Mouse (Mus musculus) thymus, adult 2 months (tissue): Measurements from ENCODE around the gene Col9a2. TPM values are rescaled to one million over a fixed set of nuclear protein-coding genes. Genes with fewer than 3 reads are reported as not detected.

Experiments used
- DNase-seq: peaks from one replicate; pipeline ENCODE4 v3.0.0; 2021
- H3K27ac ChIP-seq: fragments of 200-500 bp; 2 replicates; pipeline ENCODE4 v1.5.1; 2012; ENCODE audit warnings: low read length, control low read depth; ENCODE audit not compliant: control insufficient read depth, insufficient read depth
- H3K27me3 ChIP-seq: fragments of 200-500 bp; 2 replicates; pipeline ENCODE4 v1.6.1; 2012; ENCODE audit warnings: mild to moderate bottlenecking, low read length, moderate library complexity, mixed read lengths; ENCODE audit not compliant: control insufficient read depth, insufficient read depth
- H3K36me3 ChIP-seq: fragments of 200-500 bp; 2 replicates; pipeline ENCODE4 v1.6.1; 2012; ENCODE audit warnings: mild to moderate bottlenecking, low read length, moderate library complexity; ENCODE audit not compliant: control insufficient read depth, insufficient read depth
- H3K4me1 ChIP-seq: fragments of 200-500 bp; replicated peaks from 2 replicates; pipeline ENCODE4 v1.6.1; 2012; ENCODE audit warnings: low read length; ENCODE audit not compliant: control insufficient read depth, insufficient read depth
- H3K4me3 ChIP-seq: fragments of 200-500 bp; 2 replicates; pipeline ENCODE4 v1.5.1; 2012; ENCODE audit warnings: mild to moderate bottlenecking, low read length, control low read depth, moderate library complexity; ENCODE audit not compliant: control insufficient read depth, insufficient read depth
- CTCF ChIP-seq: fragments of 200-500 bp; IDR thresholded peaks from 2 replicates; pipeline ENCODE4 v1.5.1; 2012; ENCODE audit warnings: mild to moderate bottlenecking, control low read depth, low read length, moderate library complexity, borderline replicate concordance; ENCODE audit not compliant: control insufficient read depth, poor library complexity, insufficient read depth; ENCODE audit errors: extremely low read depth
- POLR2A ChIP-seq: fragments of 200-500 bp; IDR thresholded peaks from 2 replicates; pipeline ENCODE4 v1.6.1; 2012; ENCODE audit warnings: mild to moderate bottlenecking, low read length, control low read depth, moderate library complexity; ENCODE audit not compliant: control insufficient read depth, poor library complexity, insufficient read depth; ENCODE audit errors: extremely low read depth
- WGBS: fragments of 180-500 bp; shearing (Covaris S2); methylation state at CpG from one replicate; pipeline ENCODE4 v1.1.7; 2018; 5-methylcytosine and 5-hydroxymethylcytosine counted together
- polyA plus RNA-seq: library from polyadenylated mRNA; depleted of rRNA; stranded (reverse); fragments of >200 nt; gene quantifications from 2 replicates; pipeline ENCODE4 v1.2.3, GENCODE M21; 2012; rRNA removed

Gene Col9a2
- 0.20 and 0.38 TPM in 2 replicates for polyA plus RNA-seq

DNA sequence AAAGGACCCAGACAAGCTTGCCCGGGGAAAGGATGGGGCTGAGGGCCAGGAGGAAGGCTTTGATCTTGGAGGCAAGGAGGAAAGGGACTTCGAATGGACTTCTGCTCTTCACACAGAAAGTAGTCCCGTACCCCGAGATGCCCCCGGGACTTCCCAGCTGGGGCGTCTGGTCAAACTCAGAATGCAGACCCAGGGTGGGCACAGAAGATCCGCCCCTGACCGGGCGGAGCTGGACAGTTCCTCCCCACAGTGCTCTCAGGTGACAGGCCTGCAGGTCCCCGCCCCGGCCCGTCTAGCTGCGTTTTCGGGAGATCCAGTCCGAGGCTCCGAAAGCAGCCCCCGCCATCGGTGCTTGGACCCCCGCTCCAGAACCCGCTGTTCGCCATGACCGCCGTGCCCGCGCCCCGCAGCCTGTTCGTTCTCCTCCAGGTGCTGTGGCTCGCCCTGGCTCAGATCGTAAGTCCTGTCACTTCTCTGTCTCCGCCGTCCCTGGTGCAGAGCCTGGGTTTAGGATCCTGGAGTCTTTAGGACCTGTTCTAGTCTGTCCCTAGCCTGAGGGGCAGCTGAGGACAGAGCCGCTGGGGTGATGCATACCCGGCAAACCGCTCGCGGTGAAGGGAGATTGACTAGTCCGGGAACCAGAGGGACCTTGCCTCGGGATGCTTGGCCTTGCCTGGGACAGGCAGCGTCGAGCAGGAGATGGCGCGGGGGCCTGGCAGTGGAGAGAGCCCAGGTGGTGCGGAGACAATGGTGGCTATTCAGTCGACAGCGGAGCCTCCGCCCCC, at the start of gene Col9a2:
TSS of gene Col9a2 (plus strand) at position 55 of the 785 bp plus-strand sequence.
- peaks cover 11% of the 10 kb centered on the region; the same call in 1 of the 2 replicates for H3K27me3 ChIP-seq
- H3K27ac ChIP-seq = no peak within 1 kb of the TSS
- WGBS = 8% methylated on average over 46 of the region's 46 CpGs
- H3K4me1 ChIP-seq = peaks cover 2% of the 10 kb centered on the region; the same call in 1 of the 2 replicates
- DNase-seq = no peak
- H3K4me3 ChIP-seq = no peak within 1 kb of the TSS
- TF ChIP-seq POLR2A = no peak
- TF ChIP-seq CTCF = no peak
- H3K36me3 ChIP-seq = no peaks in the 10 kb centered on the region

- TF ChIP-seq CTCF (no peak), POLR2A (no peak)
- H3K27ac ChIP-seq = no peak overlapping the region
Measured at GRCm38 (mm10) chr4:120992284-120992683, 46.9 kb upstream of the Col9a2 start.

GRCm38 (mm10) chr4:120993025-120993424, 46.2 kb upstream of the Col9a2 start:
- no peak overlapping the region for H3K4me3 ChIP-seq
- no peaks in the 10 kb centered on the region for H3K4me1 ChIP-seq
- no peak overlapping the region for H3K27ac ChIP-seq
- no peak for TF ChIP-seq POLR2A
- TF ChIP-seq CTCF = no peak
- no peak for DNase-seq
- 82% methylated on average over 1 of the region's 1 CpGs for WGBS
- no peaks in the 10 kb centered on the region for H3K36me3 ChIP-seq
- no peaks in the 10 kb centered on the region for H3K27me3 ChIP-seq

More at GRCm38 (mm10) chr4:120992284-120992683, 46.9 kb upstream of the Col9a2 start:
- Histone ChIP-seq H3K36me3 (no peaks in the 10 kb centered on the region), H3K4me3 (no peak overlapping the region), H3K27me3 (no peaks in the 10 kb centered on the region), H3K4me1 (no peaks in the 10 kb centered on the region)
- 97% methylated on average over 2 of the region's 2 CpGs for WGBS
- DNase-seq = no peak

GRCm38 (mm10) chr4:120995911-120996310, 43.3 kb upstream of the Col9a2 start:
- Histone ChIP-seq H3K36me3 (no peaks in the 10 kb centered on the region), H3K4me3 (no peak overlapping the region), H3K4me1 (no peaks in the 10 kb centered on the region), H3K27me3 (no peaks in the 10 kb centered on the region), H3K27ac (no peak overlapping the region)
- WGBS = 75% methylated on average over 1 of the region's 1 CpGs
- DNase-seq = no peak
- TF ChIP-seq CTCF = no peak
- TF ChIP-seq POLR2A = no peak

DNA sequence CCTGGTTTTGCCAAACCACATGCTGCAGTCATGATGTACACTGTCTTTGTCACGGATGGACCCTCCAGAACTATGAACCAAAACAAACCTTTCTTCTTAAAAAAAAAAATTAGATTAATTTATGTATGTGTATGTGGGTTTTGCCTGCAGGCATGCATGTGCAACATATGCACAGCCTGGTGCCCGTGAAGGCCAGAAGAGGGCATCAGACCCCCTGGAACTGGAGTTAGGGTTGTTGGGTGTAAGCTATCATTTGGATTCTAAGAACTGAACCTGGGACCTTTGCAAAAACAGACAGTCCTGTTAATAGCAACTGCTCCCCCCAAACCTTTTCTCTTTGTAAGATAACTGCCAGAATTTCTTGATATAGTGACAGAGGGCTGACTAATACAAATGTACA, 38.1 kb upstream of the Col9a2 start:
- Histone ChIP-seq H3K4me1 (peaks cover 17% of the 10 kb centered on the region), H3K27me3 (no peaks in the 10 kb centered on the region), H3K4me3 (no peak overlapping the region), H3K27ac (no peak overlapping the region), H3K36me3 (no peaks in the 10 kb centered on the region)
- no peak for TF ChIP-seq POLR2A
- no peak for TF ChIP-seq CTCF
- peak; percentile 27 for DNase-seq
- WGBS = 74% methylated on average over 2 of the region's 2 CpGs

GRCm38 (mm10) chr4:121001659-121002058, 37.5 kb upstream of the Col9a2 start:
- TF ChIP-seq POLR2A (no peak), CTCF (no peak)
- H3K36me3 ChIP-seq = no peaks in the 10 kb centered on the region
- no peaks in the 10 kb centered on the region for H3K27me3 ChIP-seq
- H3K4me3 ChIP-seq = no peak overlapping the region
- H3K27ac ChIP-seq = no peak overlapping the region
- H3K4me1 ChIP-seq = peaks cover 17% of the 10 kb centered on the region
- DNase-seq = no peak
- WGBS = 97% methylated on average over 1 of the region's 1 CpGs

- Histone ChIP-seq H3K4me3 (no peak overlapping the region), H3K27ac (no peak overlapping the region), H3K27me3 (no peaks in the 10 kb centered on the region), H3K36me3 (no peaks in the 10 kb centered on the region), H3K4me1 (peaks cover 17% of the 10 kb centered on the region)
- TF ChIP-seq CTCF = no peak
- no peak for TF ChIP-seq POLR2A
- DNase-seq = peak; percentile 43
- 40% methylated on average over 8 of the region's 8 CpGs for WGBS
Measured at GRCm38 (mm10) chr4:121002400-121003171, 36.6 kb upstream of the Col9a2 start.
